Mouse (Mus musculus): ENCODE data around the gene Raet1e. TPM values are rescaled to one million over a fixed set of nuclear protein-coding genes. Genes with fewer than 3 reads are reported as not detected.
"Not testable (repeated sequence)": the region's sequence is repeated elsewhere in the genome, so short reads cannot be mapped to it uniquely, and the experiment has no call there.

Gene Raet1e
- total RNA-seq, 4 experiments from 2014 or later = 0.19 TPM; not detected in 3

DNA sequence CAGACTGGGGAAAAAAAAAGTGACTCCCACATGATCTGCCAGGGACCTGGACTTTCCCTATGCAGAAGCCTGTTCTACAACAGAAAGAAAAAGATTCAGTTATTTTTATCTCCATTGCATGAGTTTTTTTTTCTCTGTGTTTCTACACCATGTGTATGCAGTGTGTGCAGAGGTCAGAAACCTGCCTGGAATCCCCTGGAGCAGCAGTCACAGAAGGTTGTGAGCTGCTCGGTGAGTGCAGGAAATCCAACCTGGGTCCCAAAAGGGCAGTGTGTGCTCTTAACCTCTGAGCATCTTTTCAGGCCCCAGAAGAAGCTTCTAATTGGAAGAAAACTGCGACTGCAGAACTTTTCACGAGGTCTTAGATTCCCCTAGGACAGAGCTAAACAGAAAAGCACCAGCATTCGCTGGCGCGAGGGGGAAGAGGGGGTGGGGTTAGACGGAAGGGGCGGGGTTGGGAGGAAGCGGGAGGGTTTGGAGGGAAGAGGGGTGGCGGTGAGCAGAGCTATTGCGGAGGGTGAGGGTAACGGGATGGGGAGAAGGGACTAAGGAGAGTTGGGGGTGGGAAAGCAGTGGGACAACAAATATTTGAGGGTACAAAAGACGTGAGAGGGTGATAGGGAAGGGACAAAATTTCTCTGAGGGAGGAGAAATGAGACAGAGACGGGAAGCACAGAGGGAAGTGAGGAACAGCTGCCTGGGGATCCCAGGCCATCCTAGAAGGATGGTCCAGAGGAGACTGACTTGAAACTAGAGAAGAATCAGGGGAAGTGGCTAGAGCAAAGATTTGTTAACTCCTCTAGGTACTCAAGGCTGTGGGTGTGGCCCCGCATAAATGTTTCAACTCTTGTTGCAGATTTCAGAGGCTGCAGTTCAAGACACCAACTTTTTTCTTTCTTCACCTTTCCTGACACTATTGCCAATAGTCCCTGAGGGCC is 203.3 kb downstream of the Raet1e start:
- not testable (repeated sequence) for DNase-seq (ENCODE audit: low spot score in 2 of 2)

DNA sequence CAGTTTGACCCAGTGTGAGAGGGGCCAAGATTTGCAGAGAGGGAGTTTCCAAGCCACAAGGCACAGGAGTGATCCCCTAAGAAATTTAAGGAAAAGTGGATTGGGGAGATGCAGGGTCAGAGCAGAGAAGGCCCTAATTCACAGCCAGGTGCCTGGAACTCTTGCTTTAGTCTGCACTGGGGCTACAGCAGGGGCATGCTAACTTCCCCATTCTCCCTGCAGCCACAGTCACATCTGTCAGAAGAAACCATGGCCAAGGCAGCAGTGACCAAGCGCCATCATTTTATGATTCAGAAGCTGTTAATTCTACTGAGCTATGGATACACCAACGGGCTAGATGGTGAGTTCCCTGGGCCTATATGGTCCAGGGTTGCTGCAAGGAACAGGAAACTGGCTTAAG is 204.1 kb downstream of the Raet1e start:
- not testable (repeated sequence) for DNase-seq (ENCODE audit: low spot score in 2 of 2)

DNA sequence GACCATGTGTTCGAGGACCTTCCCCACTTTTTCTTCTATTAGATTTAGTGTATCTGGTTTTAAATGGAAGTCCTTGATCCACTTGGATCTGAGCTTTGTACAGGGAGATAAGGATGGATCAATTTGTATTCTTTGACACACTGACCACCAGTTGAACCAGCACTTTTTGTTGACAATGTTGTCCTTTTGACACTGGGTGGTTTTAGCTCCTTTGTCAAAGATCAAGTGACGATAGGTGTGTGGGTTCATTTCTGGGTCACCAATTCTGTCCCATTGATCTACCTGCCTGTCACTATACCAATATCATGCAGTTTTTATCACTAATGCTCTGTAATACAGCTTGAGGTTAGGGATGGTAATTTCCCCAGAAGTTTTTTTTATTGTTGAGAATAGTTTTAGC is 206.5 kb downstream of the Raet1e start:
- not testable (repeated sequence) for DNase-seq (ENCODE audit: low spot score in 2 of 2)

DNA sequence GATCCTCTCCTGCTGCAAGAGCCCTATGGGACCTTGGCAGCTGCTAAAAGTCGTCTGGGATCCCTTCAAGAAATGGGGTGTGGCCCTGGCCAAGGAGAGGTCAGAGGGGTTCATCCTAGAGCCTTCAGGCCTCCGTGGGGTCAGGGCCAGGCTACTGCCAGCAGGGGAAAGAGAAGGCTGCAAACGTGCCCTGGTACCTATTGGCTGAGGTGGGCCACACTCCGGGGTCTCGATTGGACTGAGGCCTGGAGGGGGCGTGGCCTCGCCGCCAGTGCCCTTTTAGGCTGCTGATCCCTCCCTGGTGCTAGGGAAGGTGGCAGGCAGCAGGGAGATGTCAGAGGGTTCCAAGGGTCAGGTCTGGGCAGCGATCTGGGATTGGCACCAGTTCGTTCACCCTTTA is 222.9 kb downstream of the Raet1e start:
- DNase-seq (ENCODE audit: low spot score in 2 of 2) = not testable (repeated sequence)

DNA sequence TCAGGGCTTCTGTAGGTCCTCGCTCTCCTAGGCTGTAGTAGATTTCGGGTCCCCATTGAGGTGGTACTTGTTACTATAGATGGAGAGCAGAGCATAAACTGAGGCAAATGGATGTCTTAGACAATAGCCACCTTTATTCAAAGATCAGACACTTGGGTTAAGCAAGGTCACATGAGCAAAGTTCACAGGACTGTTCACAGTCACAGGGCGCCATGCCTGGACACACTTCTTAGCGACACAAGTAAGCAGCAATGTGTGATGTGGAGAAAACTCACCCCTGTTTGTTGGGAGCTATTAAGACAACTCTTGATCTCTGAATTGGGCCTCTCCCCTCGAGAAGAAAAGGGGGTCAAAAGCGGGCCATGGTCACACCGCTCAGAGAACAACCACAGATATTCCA is 231.8 kb downstream of the Raet1e start:
- DNase-seq (ENCODE audit: low spot score in 2 of 2) = not testable (repeated sequence)

- not testable (repeated sequence) for DNase-seq (ENCODE audit: low spot score in 2 of 2)
Measured at GRCm38 (mm10) chr10:22391616-22392015, 233.2 kb downstream of the Raet1e start.

GRCm38 (mm10) chr10:22393028-22393824 is 234.9 kb downstream of the Raet1e start:
- DNase-seq (ENCODE audit: low spot score in 2 of 2) = not testable (repeated sequence)

GRCm38 (mm10) chr10:22396680-22397079 is 238.3 kb downstream of the Raet1e start:
- not testable (repeated sequence) for DNase-seq (ENCODE audit: low spot score in 2 of 2)

GRCm38 (mm10) chr10:22402225-22402917 is 244.0 kb downstream of the Raet1e start:
- peak; percentile 7 to 8 for DNase-seq (ENCODE audit: low spot score in 2 of 2)

DNA sequence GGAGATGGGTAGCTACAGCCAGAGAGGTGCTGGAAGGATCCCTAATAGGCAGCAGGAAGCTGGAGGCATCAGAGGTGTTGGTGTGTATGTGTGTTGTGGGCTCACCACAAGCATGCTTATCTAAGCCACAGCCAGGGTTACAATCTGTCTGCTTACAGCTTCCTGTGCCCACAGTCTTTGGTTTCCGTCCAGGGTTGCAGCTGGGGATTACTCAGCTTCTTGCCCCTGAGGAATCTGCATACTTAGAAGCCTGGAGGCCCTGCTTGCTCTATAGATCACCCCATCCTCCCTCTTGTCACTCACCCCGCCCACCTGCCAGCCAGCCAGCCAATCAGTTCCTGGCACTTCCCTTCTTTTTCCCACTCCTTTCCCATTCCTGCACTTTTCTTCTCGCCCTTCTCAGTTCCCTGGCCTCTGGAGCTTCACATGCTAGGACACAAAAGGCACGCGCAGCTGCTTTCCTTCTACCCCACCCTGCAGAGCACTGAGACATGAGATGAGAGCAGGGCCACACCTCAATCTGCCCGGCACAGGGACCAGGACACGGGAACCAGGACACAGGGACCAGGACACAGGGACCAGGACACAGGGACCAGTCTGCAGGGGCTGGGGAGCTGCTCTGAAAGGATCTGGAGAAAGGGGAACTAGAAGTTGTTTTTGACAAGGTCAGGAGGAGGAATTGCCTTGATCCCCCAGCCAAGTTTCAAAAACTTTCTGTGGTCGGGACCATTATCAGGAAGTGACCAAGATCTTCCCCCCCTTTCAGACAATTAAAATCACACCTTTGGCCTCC is 255.5 kb downstream of the Raet1e start:
- DNase-seq (ENCODE audit: low spot score in 2 of 2) = not testable (repeated sequence)

Other genes with a start within 250 kb of the Raet1e start
- not detected for gene 4930444G20Rik, start 90.5 kb upstream of the Raet1e start, total RNA-seq (2022)
- under 1 TPM in 2 of 4 experiments, not detected in 2; 0.53 to 0.79 TPM for gene E030030I06Rik, start 9.3 kb upstream of the Raet1e start, total RNA-seq (2022)
- not detected for gene H60b, start within 50 bp of the Raet1e start, total RNA-seq (2022)
- gene Raet1d, start 202.0 kb downstream of the Raet1e start, total RNA-seq (2022) = not detected

All from gastrocnemius, adult 8-10 months (tissue).